Mouse (Mus musculus) brown adipose tissue, adult 24 weeks (tissue): ENCODE results near the gene Isg20l2. TPM values are rescaled to one million over a fixed set of nuclear protein-coding genes. Genes with fewer than 3 reads are reported as not detected.
A peak's percentile ranks its signal among the peaks of the same experiment; 100 is the strongest.

Source experiments
- H3K27ac ChIP-seq: fragments of 200-500 bp; replicated peaks from 2 replicates; pipeline ENCODE4 v1.5.1; 2012; ENCODE audit warnings: low read depth, mild to moderate bottlenecking, low read length
- H3K4me1 ChIP-seq: fragments of 200-500 bp; 2 replicates; pipeline ENCODE4 v1.6.1; 2012; ENCODE audit warnings: low read length, mixed read lengths; ENCODE audit not compliant: control insufficient read depth, insufficient read depth, insufficient read length
- H3K4me3 ChIP-seq: fragments of 200-500 bp; 2 replicates; pipeline ENCODE4 v1.5.1; 2012; ENCODE audit warnings: low read depth, mild to moderate bottlenecking, low read length, moderate library complexity; ENCODE audit not compliant: insufficient read depth
- polyA plus RNA-seq: library from polyadenylated mRNA; stranded (reverse); fragments of >200 nt; gene quantifications from 2 replicates; pipeline ENCODE4 v1.2.4, GENCODE M21; 2012; ENCODE audit not compliant: missing spikeins, insufficient read depth, insufficient read length

Gene Isg20l2
- polyA plus RNA-seq, 1 experiment = 6.7 TPM

GRCm38 (mm10) chr3:87985505-87986320, 55.6 kb downstream of the Isg20l2 start:
- Histone ChIP-seq H3K4me1 (peaks cover 30% of the 10 kb centered on the region), H3K27ac (peak overlapping the region; percentile 97), H3K4me3 (peak overlapping the region; percentile 11; the same call in 1 of the 2 replicates)

GRCm38 (mm10) chr3:87986868-87987267, 56.8 kb downstream of the Isg20l2 start:
- H3K4me1 ChIP-seq = peaks cover 22% of the 10 kb centered on the region

GRCm38 (mm10) chr3:87987633-87988032, 57.5 kb downstream of the Isg20l2 start:
- Histone ChIP-seq H3K27ac (no peak overlapping the region), H3K4me3 (peak overlapping the region; percentile 29), H3K4me1 (peaks cover 16% of the 10 kb centered on the region)

More at GRCm38 (mm10) chr3:87986868-87987267, 56.8 kb downstream of the Isg20l2 start:
- Histone ChIP-seq H3K27ac (peak overlapping the region; percentile 92), H3K4me3 (peak overlapping the region; percentile 29)

- Histone ChIP-seq H3K4me3 (peak overlapping the region; percentile 29; the same call in 1 of the 2 replicates), H3K4me1 (peaks cover 15% of the 10 kb centered on the region), H3K27ac (no peak overlapping the region)
These were observed 58.0 kb downstream of the Isg20l2 start for GRCm38 (mm10) chr3:87988068-87988467.

GRCm38 (mm10) chr3:87989935-87990334, 59.8 kb downstream of the Isg20l2 start:
- Histone ChIP-seq H3K27ac (no peak overlapping the region), H3K4me3 (no peak overlapping the region), H3K4me1 (peaks cover 7% of the 10 kb centered on the region)

Other genes starting within 250 kb of the Isg20l2 start
- gene Lrrc71, start 181.7 kb upstream of the Isg20l2 start, polyA plus RNA-seq = 0.38 TPM in 1 of 2 replicates, not detected in the other
- gene Ntrk1, start 135.2 kb upstream of the Isg20l2 start, polyA plus RNA-seq = not detected in 2 replicates
- not detected in 2 replicates for gene Insrr, start 133.4 kb upstream of the Isg20l2 start, polyA plus RNA-seq
- gene Pear1, start 106.0 kb upstream of the Isg20l2 start, polyA plus RNA-seq = 2.7 and 4.0 TPM in 2 replicates
- gene Sh2d2a, start 83.6 kb upstream of the Isg20l2 start, polyA plus RNA-seq = not detected in 2 replicates
- gene Prcc, start 44.7 kb upstream of the Isg20l2 start, polyA plus RNA-seq = 25.6 and 28.7 TPM in 2 replicates
- gene Hdgf, start 24.0 kb upstream of the Isg20l2 start, polyA plus RNA-seq = 178 and 215 TPM in 2 replicates
- gene Mrpl24, start 10.8 kb upstream of the Isg20l2 start, polyA plus RNA-seq = 158 and 172 TPM in 2 replicates
- gene Rrnad1, start 403 bp downstream of the Isg20l2 start, polyA plus RNA-seq = 4.5 and 6.7 TPM in 2 replicates
- gene Crabp2, start 18.4 kb downstream of the Isg20l2 start, polyA plus RNA-seq = not detected in 2 replicates
- 7.6 and 8.4 TPM in 2 replicates for gene Nes, start 40.8 kb downstream of the Isg20l2 start, polyA plus RNA-seq
- not detected in 2 replicates for gene Bcan, start 69.9 kb downstream of the Isg20l2 start, polyA plus RNA-seq
- not detected in 2 replicates for gene Hapln2, start 97.3 kb downstream of the Isg20l2 start, polyA plus RNA-seq
- 11.0 and 13.9 TPM in 2 replicates for gene Gpatch4, start 112.8 kb downstream of the Isg20l2 start, polyA plus RNA-seq
- 152 and 153 TPM in 2 replicates for gene Naxe, start 128.2 kb downstream of the Isg20l2 start, polyA plus RNA-seq
- gene Ttc24, start 148.0 kb downstream of the Isg20l2 start, polyA plus RNA-seq = not detected in 2 replicates
- 1.1 TPM in 1 of 2 replicates, not detected in the other for gene Iqgap3, start 151.7 kb downstream of the Isg20l2 start, polyA plus RNA-seq
- 34.8 and 50.0 TPM in 2 replicates for gene Mef2d, start 212.1 kb downstream of the Isg20l2 start, polyA plus RNA-seq